ENCODE assay signal across 22 mouse cellular contexts in genomic region chr9:22810454-22810853, GRCm38 (mm10).
"Had no signal": no experiment of that assay in that cellular context is flagged by ENCODE, and none has a peak within 500 bp of the region (broad histone marks: within the 10 kb centered on the region; RNA-seq: fewer than 3 reads in every experiment).

No protein-coding gene starts in this region.

- H3K4me2 ChIP-seq: intestine, embryonic 15.5 days; limb, embryonic 13.5 days; midbrain, embryonic 12.5 days; midbrain, embryonic 15.5 days; neural tube, embryonic 12.5 days; neural tube, embryonic 15.5 days had no signal

- H3K9me3 ChIP-seq: intestine, embryonic 15.5 days; limb, embryonic 10.5 days; limb, embryonic 13.5 days; midbrain, embryonic 12.5 days; midbrain, embryonic 15.5 days; neural tube, embryonic 12.5 days; neural tube, embryonic 15.5 days had no signal

- H3K36me3 ChIP-seq: intestine, embryonic 15.5 days; limb, embryonic 10.5 days; limb, embryonic 13.5 days; midbrain, embryonic 12.5 days; midbrain, embryonic 15.5 days; neural tube, embryonic 12.5 days; neural tube, embryonic 15.5 days had no signal

- H3K4me3 ChIP-seq: intestine, embryonic 15.5 days; left cerebral cortex, adult 2 months; limb, embryonic 10.5 days; limb, embryonic 13.5 days; midbrain, embryonic 12.5 days; midbrain, embryonic 15.5 days; neural tube, embryonic 12.5 days; neural tube, embryonic 15.5 days had no signal

- H3K27ac ChIP-seq: intestine, embryonic 15.5 days; kidney, postnatal 0 days; left cerebral cortex, adult 2 months; limb, embryonic 10.5 days; limb, embryonic 13.5 days; macrophage; midbrain, embryonic 12.5 days; midbrain, embryonic 15.5 days; neural tube, embryonic 12.5 days; neural tube, embryonic 15.5 days; stomach, postnatal 0 days had no signal

- DNase-seq: kidney, adult 18-20 months; kidney, adult 9 months; kidney, postnatal 36 days; layer of hippocampus, postnatal 36 days; lung, adult 2 months; right cerebral cortex, adult 18-20 months; right cerebral cortex, postnatal 14 days; right cerebral cortex, postnatal 4 days; thymus, adult 2 months; thymus, postnatal 14 days; thymus, postnatal 4 days had no signal

- H3K9ac ChIP-seq: intestine, embryonic 15.5 days; limb, embryonic 13.5 days; midbrain, embryonic 12.5 days; midbrain, embryonic 15.5 days; neural tube, embryonic 12.5 days; neural tube, embryonic 15.5 days had no signal

- H3K4me1 ChIP-seq: intestine, embryonic 15.5 days; midbrain, embryonic 12.5 days; midbrain, embryonic 15.5 days; neural tube, embryonic 12.5 days had no signal

- ATAC-seq: intestine, embryonic 15.5 days; midbrain, embryonic 15.5 days had no signal

- H3K27me3 ChIP-seq: intestine, embryonic 15.5 days; limb, embryonic 13.5 days; midbrain, embryonic 15.5 days; neural tube, embryonic 12.5 days; neural tube, embryonic 15.5 days had no signal
